Mouse (Mus musculus) urinary bladder, postnatal 36 days (tissue): ENCODE data around the gene Slc43a1.
"Not testable (repeated sequence)": the region's sequence is repeated elsewhere in the genome, so short reads cannot be mapped to it uniquely, and the experiment has no call there.

ENCODE experiments used
- DNase-seq, 2 experiments: peaks; one replicate each; pipeline ENCODE4 v3.0.0; 2022; ENCODE audit warnings: low spot score in 2 of 2, mixed read lengths in 1 of 2

Slc43a1 gene

DNA sequence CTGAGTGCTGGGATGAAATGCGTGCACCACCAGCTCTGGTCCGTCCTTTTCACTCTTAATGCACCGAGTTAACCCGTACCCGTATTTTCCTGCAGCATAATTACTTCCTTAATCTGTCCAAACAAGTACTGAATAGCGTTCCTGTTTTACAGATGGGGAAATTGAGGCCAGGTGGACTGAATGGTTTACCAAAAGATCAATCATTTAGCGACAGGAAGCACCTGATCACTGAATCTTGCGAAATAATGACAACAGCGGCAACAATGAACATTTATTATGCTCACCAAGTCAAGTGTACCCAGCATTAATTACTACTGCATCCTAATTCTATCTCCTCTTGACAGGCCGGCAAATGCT, at the start of gene Slc43a1:
Gene Slc43a1, plus strand, starts transcription at position 258 of the 357 bp plus-strand sequence.
- DNase-seq = no peak

GRCm38 (mm10) chr2:84790418-84790817, 48.2 kb upstream of the Slc43a1 start:
- DNase-seq = peak in 1 of 2 experiments; percentile 17

GRCm38 (mm10) chr2:84792516-84792915, 46.1 kb upstream of the Slc43a1 start:
- DNase-seq = no peak

GRCm38 (mm10) chr2:84793154-84793553, 45.5 kb upstream of the Slc43a1 start:
- DNase-seq = no peak

DNA sequence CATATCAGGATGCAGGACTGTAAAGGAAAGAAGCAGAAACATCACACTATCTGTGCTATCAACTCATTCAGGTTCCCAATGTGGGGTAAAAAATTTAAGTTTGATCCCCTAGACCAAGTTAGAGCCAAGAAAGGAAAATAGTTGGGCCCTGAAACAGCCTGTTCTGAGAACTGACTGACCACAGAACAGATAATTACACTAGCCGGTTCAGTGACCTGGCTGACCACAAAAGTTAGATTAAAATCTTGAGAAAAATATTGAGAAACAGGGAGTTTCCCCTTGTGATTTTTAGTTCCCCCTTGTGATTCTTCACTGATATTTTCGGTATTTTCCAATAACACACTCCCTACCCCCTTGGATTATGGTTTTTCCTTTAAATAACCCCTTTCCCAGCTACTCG, 44.8 kb upstream of the Slc43a1 start:
- DNase-seq = no peak

DNA sequence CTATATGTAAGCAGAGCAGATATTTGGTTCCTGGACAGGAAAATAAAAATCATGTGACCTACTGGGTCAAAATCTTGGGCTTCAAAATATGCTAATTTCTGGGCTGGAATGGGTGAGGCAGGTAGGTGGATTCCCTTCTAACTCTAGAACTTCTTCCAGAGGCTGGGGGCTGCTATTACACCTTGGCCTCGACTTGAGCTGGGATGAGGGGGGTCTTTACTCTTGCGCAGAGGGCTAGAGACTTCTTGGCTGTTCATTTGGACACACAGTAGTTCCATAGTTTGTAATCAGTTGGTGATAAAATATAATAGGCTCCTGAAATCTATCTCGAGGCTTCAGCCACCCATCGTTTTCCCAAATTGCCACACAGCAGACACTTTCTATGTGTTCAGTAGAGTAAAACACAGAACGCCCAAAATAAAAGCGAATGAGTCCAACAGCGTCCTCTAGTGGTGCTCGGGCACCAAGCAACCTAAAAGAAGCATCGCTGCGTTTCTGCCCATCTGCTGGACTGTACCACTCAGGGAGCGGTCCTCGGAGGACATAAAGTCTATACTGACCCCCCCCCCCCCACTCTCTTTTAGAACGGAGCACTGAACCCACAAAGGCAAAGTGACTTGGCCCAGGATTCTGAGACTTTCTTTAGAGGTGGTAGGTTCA, 40.7 kb upstream of the Slc43a1 start:
- peak; percentile 67 to 79 for DNase-seq

DNA sequence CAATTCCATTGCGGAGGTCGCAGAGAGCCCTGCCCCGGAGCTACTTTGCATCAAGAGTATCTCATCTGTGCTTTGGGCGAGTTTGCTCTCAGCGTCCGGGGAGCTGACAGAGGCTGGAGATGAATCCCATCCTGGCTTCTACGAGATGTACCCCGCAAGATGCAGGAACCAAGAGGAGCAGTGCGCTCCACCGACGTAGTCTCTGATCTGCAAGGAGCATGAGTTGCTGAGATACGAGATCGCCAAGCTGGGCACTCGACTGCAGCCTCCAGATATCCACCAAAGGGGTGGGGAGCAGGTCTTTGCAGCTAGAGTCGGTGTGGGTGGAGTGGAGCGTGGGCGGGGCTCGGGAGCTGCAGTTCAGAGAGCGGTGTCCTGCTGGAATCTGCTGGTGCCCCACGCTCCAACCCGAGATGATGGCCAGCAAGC, 40.1 kb upstream of the Slc43a1 start, which contains the start of gene Ube2l6:
Gene Ube2l6, plus strand, starts transcription at position 336 of the 429 bp plus-strand sequence.
- peak; percentile 45 to 75 for DNase-seq

DNA sequence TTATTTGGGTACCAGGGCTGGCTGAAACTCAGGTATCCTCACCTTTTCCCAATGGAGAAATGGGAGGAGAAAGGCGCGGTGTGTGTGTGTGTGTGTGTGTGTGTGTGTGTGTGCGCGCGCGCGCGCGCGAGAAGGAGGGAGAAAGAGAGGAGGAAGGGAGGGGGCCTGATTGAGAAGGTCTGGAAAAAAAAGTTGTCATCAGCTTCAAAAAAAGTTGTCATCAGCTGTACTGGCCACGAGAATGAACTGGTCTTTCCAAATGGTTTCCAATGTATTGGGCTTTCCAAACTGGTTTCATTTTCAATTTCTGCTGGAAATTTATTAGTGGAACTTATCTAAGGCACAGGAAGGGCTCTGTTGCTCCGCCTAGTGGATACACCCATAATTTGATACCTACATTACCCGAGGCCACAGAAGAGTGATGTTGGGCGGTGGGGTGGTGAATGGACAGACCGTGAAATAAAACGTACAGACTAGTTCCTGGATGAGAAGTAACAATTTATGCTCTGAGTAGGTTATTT, 39.5 kb upstream of the Slc43a1 start:
- DNase-seq = peak; percentile 35 to 58

GRCm38 (mm10) chr2:84800304-84800703, 38.3 kb upstream of the Slc43a1 start:
- no peak for DNase-seq

DNA sequence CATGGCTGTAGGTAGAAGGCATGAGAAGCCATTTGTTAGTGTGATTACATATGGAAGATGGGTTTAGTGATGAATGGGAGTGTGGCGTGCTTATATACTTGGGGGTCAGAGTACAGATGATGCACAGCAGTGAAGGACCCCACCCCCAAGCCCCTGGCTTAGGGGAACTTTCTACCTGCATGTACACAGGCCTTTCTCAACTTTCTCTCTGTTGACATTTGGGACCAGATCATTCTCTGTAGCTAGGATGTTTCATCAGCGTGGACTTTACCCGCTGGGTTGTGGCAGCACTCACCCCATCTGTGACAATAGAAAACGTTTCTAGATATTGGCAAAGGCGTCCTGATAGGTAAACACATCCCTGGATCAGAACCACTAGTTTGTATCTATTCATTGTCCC, 37.4 kb upstream of the Slc43a1 start:
- not testable (repeated sequence) for DNase-seq

DNA sequence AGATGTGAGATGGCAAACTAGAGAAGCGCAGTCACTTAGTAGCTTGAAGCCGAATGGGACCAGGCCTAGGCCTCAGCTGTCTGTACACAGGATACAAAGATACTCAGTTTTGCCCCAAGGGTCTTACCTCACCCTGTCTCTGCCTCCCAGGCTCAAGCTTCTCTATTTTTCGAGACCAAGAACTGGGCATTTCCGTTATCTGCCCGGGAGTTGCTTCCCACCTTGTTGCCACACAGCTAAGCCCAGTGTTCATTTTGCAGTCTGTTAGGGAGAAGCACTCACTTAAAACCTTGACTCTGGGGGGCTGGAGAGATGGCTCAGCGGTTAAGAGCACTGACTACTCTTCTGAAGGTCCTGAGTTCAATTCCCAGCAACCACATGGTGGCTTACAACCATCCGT, 34.7 kb upstream of the Slc43a1 start:
- no peak for DNase-seq

- no peak for DNase-seq
Measured at GRCm38 (mm10) chr2:84806546-84806945, 32.1 kb upstream of the Slc43a1 start.

- DNase-seq = no peak
Measured at GRCm38 (mm10) chr2:84809330-84809729, 29.3 kb upstream of the Slc43a1 start.

- no peak for DNase-seq
Measured at GRCm38 (mm10) chr2:84810526-84810885, 28.1 kb upstream of the Slc43a1 start.

DNA sequence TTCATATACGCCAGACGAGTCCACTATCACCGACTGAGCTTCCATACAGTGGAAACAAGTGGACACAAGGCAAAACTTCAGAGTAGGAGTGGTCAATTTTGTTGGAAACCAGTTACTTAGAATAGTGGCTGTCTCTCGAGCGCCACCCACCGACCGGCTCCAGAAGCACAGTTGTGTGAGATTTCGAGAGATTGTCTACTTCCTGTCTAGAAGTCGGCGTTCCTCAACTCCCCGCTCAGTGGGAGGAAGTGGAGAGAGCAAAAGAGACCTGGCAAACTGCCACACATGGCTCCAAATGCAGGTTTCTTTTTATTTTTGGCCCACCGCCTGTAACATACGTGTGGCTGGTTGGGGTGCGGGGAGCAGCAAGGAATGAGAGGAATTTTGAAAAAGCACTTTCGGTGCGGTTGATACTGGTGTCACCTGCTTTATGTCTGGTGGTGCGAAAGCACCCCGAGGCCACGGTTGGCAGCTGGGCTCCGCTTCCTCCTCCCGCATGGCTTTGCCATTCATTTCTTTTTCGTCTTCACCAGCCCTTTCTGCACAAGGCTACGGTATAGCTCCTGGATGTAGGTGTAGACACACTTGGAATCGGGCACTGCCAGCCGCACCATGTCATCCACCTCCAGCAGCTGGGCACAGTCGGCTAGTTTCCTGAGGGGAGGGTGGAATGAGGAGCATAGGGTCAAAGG, 27.6 kb upstream of the Slc43a1 start:
- peak; percentile 70 to 83 for DNase-seq

DNA sequence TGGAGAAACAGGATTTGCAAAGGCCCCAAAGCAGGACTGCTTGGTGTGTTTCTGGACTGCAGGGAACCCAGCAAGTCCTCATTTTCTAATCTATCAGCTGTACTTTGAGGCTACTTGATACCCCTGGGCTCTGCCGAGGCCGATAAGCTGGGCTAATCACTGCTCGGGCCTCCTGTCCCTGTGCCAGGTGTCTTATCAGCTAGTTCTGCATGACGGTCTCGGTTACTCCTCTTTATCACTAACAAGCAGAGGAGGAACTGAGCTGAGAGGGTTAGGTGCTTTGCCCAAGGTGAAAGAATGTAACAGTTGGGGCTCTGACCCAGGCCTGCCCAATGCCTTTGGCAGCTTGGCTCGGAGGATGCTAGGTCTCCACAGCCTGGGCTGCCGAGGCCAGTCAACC, 26.8 kb upstream of the Slc43a1 start:
- no peak for DNase-seq

DNA sequence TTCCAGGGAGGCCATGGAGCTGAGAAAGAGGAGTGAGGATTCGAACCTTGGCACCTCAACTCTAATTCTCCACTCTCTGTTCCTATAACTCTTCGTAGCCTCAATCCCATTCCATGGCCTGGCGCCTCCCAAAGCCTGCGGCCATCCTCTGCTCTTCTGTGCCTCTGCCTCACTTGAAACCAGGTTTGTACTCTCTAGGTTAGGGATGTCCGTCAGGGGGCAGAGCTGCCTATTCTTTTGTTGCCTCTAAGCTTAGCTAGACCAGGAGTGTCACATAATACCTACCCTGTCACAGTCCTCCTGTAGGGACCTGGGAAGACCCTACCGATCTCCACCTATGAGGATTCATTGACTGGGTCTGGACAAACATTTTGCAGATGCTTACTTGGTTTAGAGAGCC, 26.0 kb upstream of the Slc43a1 start:
- no peak for DNase-seq

DNA sequence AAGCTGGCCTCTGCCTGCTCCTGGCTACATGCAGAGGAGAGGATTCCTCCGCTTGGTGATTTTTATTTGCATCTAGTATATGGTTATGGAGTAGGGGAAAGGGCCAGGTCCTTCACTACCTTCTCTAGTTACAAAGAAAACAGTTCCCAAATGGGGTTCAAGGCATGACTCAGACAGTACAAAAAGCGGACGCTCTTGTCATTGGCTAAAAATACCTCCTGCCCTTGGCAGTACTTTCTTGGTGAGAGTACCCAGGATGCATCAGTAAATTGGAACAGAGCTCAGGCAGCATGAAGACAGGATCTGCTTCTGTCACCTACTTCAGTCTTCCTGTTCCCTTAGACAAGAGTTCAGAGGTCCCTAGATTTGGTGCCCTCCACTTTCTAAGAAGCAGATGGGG, 18.8 kb upstream of the Slc43a1 start:
- DNase-seq = no peak

- DNase-seq = no peak
Measured at GRCm38 (mm10) chr2:84822552-84822951, 16.1 kb upstream of the Slc43a1 start, which contains the start of gene Smtnl1. Smtnl1 (minus strand) TSS chr2:84822652.

DNA sequence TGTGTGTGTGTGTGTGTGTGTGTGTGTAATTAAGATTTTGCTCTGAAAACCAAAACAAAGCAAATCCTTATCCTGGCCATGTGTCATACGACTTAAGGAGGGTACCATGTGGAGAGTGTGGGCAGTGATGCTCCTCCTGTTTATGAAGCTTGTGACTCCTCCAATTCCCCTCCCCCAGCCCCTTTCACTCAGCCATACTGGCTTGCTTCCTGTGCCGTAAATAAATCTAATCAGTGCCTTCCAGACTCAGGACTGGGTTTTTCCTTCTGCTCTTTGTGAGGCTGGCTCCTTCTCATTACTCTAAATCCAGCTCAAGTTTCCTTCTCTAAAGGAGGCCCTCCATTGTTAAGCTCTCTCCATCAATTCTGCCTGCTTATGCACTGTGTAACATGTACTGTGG, 15.4 kb upstream of the Slc43a1 start:
- no peak for DNase-seq

GRCm38 (mm10) chr2:84826488-84827282, 12.0 kb upstream of the Slc43a1 start, which contains the start of gene Timm10:
Timm10 (plus strand) TSS chr2:84826997.
- peak; percentile 72 to 86 for DNase-seq

DNA sequence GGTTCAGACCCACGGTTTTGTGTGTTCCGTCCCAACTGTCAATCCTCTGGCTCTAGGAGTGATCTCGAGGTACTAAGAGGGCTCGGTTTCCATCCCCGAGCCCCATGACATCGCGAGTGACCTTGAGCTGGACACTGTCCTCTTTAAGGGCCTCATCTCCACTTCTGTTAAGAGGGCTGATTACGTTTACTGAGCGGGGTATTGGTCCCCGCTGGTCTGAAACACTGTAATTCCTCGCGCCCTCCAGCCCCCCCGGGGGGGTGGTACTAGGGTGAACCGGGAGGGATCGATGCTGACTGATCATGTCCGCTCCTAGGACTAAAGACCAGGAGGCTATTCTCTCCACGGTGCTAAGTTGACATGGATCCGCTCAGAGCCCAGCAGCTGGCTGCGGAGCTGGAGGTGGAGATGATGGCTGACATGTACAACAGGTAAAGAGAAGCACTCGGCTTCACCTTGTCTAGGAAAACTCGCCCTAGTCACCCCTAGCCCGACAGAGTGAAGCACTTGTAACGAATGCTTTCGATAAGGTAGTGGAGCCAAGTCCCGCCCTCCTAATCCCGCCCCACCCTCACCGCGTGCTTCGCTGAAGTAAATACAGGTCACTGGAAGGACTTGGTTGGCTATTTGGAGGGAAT, 11.2 kb upstream of the Slc43a1 start:
- DNase-seq = peak in 1 of 2 experiments; percentile 11
